Mouse (Mus musculus): ENCODE data around the gene Cbx2.

Gene Cbx2

DNA sequence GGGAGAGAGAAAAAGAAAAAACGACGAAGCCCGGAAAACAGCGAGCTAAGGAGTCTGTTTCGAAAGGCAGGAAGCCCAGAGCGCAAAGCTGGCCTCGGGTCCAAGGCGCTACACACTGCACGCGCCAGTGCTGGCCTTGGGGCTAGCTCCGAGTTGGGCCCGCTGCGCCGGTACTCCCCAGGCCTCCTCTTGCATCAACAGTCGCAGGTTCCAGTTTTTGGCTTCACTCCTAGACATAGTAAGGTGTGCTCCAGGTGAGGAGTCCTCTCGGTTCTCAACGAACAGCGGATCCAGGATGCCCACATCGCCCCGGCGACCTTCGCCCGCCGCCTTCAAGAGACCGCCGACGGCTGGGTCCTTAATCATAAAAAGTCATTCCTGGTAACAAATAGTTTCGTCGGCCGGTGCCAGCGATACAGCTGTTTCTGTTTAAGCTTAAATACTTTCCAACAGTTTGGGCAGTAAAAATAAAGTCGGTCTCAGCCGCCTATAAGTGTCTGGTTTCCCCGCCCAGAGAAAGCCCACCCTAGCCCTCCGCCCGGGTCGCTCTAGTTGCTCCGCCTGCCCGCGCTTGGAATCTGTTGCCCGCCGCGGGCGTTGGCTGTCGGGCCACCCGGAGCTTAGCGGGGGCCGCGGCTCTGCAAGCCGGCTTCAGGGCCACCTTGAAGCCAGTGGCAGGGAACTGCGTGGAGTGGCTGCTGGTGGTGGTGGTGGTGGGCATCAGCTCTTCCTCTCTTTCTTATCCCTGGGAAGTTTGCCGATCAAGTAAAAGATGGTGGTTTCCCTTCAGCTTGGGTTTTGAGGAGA, 19.9 kb downstream of the Cbx2 start:
- DNase-seq (ENCODE audit: low spot score in 2 of 2), result no peak

DNA sequence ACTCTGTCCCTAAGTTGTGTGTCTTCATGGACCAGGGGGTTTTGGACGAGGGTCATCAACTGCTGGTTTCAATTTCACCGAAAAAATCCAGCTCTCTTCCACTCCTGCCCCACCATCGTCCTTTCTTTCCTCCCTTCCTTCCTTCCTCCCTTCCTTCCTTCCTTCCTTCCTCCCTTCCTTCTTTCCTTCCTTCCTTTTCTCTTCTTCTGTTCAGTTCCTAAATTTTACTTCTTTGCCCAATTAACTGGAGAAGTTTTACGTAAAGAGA, 20.4 kb downstream of the Cbx2 start:
- DNase-seq (ENCODE audit: low spot score in 2 of 2), result no peak

DNA sequence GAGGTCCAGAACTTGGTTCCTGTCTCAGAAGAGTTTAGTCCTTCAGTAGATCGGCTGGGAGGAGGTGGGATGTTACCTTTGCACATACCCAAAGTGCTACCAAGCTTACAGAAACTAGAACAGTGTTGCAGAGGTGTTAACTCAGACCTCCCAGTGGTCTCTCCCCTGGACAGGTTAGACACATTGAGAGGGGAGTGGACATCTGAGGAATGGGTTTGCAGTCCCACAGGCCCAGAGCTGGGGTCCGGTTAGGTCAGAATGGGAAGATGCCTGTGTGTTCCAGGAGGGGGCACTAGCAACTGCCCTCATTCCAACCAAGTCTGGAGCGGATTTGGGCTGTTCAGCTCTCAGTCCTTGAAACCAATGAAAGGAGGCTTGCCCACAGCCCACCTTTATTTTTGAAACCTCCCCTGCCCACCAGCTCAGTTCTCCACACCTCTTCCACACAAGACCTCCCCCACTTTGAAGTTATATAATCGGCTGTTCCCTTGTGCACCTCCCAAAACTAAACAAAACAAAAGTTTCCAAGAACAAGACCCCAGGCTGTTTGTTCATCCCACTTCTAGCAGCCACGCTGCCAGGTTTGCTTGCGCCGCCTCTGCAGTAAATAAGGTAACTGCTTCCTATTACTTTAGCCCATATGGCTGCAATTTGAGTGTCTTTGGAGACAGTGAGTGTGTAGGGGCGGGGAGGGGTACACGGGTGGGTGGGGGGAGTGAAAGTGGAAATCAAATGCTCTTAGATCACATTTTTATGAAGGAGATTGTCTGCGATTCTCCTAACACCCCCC, 21.2 kb downstream of the Cbx2 start:
- DNase-seq (ENCODE audit: low spot score in 2 of 2), result no peak

DNA sequence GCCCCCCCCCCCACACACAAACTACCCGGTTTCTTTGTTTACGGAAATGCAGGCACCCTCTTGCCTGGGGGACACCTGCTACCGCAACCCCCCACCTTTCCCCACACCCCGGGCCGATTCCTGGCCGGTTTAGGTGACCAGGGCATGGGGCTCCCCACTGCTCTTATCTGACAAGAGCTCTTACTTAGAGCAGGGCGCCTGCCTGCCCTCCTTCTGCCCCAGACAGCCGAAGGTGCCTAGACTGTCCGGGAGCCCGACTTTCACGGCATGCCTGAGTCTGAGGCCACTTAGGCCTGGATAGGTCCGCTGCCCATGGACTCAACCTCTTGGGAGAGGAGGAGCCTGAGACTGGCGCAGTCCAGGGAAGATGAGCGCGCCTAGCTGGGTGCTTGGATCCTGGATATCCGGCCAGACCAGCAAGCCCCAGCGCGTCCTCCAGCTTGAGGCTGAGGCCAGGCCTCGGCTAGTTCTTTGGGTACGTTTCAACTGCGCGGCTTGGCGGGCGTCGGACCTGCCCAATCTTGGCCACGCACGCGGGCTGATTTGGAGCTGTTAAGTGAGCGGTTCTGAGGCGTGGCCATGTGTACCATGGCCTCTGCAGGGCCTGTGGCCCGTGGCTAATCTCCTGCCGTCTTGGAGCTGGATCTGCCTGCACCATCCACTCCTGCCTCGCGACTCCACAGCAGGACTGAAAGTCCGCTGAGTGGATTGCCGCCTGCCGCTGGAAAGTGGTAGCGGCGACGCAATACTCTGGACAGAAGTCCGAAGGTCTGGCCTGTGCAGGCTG, 22.0 kb downstream of the Cbx2 start:
- no peak for DNase-seq (ENCODE audit: low spot score in 2 of 2)

DNA sequence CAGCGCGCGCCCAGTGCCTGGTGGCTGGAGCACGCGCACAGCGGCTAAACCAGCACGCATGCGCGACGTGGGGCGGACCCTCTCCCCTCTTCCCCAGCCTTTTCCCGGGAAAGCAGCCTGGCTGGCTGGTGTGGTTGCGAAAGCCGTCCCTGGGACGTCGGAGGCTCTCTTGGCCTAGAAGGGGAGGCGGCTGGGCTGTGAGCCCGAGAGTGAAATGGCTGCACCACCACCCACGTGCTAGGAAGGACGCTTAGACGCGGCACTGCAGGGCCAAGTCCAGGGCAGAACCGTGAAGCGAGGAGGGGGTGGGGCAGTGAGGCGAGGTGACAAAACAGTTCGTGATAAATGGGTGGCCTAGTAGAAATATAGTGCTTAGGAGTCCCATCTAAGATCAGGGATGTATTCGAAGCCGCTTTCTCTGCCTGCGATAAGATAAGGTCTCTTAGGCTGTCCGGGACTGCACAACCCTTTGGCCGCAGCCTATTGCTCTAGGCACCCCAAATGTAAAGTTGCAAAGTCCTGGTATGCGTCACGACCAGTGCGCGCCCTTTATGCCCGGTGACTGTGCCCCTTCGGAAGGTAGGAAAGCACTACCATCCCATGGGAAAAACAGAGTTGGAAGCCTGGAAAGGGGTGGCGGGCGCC, 24.0 kb downstream of the Cbx2 start:
- DNase-seq (ENCODE audit: low spot score in 2 of 2), result peak in 1 of 2 experiments; percentile 44

DNA sequence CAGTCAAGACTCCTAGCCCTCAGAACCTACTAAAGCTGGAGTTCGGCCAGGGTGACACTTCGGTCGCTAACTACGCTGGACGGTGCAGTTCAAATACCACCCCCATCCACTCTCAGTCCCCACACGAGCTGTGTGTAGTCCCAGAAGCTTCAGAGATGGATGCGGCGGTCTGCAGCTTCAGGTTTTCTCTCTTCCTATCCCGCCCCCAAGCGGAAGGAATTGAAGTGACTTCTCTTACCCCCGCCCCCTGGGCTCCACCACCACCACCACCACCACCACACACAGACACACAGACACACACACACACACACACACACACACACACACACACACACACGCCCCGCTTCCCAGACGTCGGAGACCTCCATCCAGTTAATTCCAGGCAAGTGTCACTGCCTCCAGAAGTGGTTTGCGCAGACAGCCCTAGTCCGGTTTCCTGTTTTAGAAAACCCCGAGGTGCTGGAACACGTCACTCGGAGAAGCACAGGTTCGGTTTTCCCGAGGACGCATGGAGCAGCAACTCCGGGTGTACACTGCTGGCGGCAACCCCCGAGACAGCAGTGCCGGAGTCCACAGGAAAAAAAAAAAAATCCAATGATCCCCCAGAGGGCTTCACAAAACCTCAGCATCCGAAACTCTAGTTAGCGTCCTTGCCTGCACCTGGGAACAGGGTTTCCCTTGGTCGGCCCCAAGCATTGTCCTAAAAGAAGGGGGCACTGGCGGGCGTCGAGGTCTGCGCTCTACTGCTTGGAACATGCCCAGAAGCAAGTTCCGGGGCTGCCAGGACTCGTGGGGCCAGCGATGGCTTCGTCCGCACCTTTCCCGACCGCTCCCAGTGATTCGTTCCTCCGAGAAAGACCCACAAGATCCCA, 24.7 kb downstream of the Cbx2 start:
- DNase-seq (ENCODE audit: low spot score in 2 of 2), result no peak

DNA sequence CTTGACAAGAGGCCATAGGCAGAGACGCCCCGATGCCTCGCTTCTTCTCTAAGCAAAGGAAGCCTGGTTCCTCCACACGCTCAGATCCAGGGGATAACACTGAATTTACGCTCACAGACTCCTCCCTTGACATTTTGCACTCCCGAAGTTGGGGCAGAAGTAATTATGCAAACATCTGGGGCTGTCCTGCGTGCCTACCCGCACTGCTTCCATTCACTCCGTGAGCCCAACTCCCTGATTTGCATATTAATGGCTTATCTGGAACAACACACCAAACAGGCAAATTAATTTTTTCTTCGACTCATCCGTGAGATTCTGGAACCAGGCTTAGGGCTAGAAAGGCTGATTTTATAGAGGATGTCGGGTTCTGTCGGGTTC, 25.4 kb downstream of the Cbx2 start:
- no peak for DNase-seq (ENCODE audit: low spot score in 2 of 2)

DNA sequence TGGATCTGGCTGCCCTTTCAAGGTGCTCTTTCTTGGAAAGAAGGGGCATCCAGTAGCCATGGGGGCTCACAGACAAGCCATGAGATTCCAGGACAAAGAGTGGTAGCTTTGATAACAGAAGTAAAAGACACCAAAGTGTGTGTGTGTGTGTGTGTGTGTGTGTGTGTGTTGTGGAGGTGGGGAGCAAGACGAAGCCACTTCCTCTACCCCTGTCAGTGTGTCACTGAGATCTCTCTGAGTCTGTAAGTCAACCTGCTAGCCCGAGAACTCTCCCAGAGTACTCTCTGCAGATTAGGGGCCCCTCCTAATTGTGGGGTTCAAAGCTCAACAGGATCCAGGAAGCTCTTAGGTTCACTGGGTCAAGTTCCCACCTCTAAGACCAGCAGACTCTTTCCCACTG, 27.6 kb downstream of the Cbx2 start:
- DNase-seq (ENCODE audit: low spot score in 2 of 2), result no peak

DNA sequence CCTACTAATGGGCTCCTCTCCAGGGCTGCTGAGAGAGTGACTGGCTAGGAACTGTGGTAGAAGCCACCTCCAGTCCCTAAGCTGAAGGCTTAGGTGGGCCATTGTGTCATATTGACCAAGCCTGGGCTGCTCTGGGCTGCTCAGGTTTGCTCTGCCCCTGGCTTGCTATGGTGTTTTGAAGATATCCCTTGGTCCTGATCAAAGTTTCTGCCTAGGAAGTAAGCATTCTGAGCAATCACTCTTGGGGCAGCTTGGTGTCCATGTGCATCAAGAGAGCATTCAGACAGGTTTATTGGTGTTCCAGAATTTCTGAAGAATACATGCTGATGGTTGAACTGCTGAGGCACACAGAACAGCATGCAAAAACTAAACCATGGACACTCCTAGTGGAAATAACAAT, 28.7 kb downstream of the Cbx2 start:
- DNase-seq (ENCODE audit: low spot score in 2 of 2), result no peak

DNA sequence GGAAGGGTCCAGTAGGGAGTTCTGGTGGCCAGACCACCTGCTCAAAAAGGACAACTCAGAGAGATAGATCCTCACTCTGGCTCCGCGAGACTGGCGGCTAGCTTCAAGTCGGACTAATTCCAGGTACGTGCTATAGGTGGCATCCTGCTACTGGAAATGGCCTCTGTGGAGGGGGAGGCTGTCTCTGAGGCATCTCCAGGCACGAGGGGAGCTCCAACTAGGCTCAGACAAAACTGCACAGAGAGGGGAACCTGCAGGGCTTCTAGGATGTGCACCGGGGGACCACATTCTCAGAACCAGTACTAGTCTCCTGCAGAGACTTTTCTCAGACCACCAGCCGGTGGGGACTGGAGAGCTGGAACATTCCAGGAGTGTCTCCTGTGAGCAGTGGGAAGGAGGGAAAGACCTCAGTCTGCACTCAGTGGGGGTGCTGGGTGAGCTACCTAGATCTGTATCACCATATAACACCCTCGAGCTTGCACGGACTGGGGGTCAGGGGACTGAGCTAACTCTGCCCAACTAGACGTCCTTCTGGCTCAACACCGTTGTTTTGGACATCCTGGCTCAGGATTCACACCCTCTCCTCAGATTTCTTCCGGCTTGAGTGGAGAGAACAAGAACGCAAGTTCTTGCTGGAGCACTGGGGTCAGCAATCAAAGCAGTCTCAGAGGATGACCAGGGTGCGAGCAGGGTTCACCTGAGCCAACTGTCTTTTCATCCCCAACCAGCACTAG, 29.3 kb downstream of the Cbx2 start:
- DNase-seq (ENCODE audit: low spot score in 2 of 2), result peak in 1 of 2 experiments; percentile 40

DNA sequence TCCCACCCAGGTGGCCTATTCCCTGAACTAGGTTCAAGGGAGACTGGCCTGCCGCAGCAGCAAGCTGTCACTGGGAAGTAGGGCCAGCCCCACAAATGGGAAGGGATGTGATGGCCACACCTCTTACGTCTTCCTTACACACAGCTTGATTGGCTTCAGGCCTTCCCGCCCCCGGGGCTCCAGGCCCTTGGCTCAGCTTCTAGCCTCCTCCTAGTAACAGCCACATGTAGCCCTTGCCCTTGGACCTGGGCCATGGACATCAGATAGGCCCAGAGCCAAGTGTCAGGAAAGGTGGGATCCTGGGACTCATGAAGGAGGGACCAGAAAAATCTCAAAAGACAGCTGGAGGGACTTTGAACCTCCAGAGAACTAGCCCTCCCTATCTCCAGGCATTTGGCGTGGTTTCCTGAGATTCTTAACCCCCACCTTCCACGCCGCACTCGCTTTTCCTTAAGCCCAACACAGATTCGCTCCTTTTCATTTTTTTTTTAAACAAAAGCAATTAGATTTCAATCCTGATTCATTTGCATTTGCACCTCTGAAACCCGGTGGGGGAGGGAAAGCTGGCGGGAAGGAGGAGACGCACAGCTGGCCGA, 30.0 kb downstream of the Cbx2 start:
- DNase-seq (ENCODE audit: low spot score in 2 of 2), result peak in 1 of 2 experiments; percentile 44

DNA sequence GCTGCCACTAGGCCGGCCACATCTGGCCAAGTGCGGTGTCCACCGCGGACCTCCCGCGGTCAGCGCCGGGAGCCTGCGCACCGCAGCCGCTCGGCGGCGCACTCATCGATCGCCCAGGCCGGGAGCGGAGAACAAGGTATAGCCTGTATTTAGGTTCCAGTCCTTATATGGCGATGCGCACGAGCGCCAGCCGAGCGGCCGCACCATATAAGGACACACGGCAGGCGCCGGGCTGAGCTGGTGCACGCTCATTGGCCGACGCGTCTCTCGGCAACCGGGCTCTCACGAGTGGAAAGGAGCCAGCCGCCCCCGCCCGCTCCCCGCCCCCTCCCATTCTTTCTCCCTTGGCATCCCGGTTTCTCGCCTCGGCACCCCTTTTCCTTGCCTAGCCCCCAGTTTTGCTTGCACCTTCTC, 30.5 kb downstream of the Cbx2 start:
- peak; percentile 63 to 82 for DNase-seq (ENCODE audit: low spot score in 2 of 2)

DNA sequence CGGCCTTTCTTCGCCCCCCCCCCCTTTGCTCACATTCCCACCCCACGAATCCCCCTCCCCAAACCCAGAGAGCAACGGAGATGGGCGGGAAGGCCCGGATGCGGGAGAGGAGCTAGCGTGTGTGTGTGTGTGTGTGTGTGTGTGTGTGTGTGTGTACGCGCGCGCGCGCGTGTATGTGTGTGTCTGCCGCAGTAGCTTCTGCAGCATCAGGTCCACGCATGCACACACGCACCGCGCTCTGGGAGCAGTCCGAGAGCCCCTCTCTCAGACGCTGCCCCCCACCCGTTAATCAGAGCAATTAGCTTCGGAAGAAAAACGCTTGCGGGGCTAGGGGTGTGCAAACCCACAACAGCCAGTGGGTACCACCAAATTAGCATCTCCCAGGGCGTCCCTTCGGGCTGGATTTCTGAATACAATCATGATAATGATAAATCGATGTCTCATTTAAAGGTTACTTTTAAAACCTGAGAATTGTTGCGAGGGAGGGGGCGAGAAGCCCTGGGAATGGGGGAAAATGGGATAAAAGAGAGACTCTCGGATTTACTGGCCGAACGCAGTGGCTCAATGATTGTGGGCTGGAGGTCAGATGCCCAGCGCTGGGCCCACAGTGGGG, 31.1 kb downstream of the Cbx2 start:
- DNase-seq (ENCODE audit: low spot score in 2 of 2), result peak in 1 of 2 experiments; percentile 65

DNA sequence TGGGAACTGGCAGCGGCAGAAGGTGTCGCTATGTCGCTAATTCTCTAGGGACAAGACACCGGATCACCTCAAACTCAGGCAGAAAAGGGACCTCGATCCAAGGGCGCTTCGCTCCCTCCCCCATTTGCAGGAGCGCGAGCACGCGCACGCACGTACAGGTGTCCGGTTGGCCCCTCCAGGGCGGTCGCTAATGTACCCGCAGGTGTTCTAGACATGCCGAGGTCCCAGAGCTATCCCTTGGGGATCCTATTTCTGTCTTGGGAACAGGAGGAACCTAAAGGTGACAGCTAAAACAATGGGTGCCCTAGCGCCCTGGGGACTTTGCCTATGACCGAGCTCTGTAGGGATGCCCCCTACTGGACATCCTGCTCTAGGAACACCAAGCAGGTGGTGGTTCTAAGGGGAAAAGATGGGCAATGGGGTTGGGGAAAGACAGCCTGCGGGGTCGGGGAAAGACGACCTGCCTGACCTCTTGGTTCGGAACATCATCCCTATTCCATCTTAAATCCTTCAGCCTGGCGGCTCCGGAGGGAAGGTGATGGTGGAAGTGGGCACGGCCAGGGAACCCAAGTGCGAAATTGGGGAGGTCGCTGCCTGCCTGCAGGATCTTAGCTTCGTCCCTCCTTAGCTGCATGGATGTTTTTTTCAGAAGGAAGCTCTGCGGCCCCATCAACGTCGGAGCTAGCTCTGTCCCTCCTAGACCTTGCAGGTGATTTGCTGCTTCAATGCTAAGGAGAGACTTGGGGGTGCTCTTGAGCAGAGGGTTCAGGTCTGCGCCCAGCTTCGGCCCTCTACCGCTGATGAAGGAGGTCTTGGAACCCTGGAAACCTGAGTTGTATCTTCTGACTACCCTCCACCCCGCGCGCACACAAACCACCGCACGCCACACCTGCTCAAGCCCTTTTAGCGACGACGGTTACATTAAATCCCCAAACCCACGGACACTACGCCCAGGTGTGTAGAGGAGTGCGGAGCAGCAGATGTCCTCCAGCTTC, 31.9 kb downstream of the Cbx2 start:
- DNase-seq (ENCODE audit: low spot score in 2 of 2), result peak in 1 of 2 experiments; percentile 49

DNA sequence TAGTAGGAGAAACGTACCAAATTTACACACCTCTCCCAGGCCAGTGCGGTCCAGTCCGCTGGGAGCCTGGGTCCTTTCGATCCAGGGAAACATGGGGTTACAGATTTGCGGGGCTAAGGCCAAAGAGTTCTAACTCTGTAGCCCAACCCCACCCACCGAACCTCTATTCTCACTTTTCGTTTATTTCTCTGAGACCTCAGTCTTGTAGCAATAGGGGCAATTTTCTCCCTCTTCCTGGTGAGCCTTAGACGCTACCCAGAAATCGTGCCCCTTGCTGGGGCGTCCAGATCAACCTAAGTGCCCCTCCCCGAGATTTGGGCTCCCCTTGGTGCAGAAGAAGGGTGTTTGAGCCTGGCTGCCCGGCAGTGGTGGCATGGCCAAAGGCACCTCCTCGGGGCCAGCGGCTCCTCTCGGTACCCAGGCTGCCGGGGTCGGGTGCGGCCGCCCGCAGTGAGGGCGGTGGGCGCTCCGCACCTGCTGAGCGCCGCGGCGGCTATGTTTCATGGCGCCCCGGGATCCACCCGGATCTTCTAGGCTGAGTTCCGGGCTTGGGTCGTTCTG, 32.9 kb downstream of the Cbx2 start:
- no peak for DNase-seq (ENCODE audit: low spot score in 2 of 2)

DNA sequence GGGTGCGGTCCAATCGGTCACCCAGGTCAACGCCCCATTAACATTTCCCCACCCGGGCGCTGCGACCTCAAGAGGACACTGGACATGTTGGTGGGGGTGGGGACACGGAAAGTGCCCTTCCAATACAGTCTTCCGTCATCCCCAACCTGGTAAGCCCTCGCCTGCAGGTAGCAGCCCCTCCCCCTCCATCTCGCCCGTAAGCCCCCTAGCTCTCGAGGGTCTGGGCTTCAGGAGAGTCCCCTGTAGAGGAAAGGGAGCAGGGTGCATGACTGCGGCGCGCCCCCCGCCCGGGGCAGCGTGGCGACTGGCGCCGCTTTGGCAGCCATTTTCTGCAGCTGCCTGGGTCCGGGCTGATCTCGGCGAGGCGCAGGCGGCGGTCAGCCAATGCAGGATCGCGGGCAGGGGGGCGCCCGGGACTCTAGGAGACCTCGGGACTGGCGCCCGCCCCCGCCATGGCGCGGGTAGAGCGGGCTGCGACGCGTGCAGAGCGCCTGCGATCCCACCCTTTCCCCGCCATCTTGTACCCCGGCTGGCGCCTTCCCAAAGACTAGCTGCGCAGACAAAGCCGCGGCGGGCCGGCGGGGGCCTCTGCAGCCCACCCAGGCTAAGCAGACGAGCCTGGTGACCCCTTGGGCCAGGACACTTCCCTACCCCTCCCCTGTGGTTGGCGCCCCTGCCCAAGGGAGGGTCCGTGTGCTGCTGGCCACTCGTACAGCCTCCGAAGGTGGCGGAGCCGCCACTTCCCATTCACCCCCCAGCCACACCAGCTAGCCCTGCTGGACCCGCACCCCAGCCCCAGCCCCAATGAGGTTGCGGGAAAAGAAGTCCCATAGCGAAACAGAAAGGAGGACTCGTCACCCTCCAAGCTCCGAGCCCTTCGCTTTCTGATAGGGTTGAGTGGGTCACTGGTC, 33.8 kb downstream of the Cbx2 start:
- DNase-seq (ENCODE audit: low spot score in 2 of 2), result peak in 1 of 2 experiments; percentile 74

DNA sequence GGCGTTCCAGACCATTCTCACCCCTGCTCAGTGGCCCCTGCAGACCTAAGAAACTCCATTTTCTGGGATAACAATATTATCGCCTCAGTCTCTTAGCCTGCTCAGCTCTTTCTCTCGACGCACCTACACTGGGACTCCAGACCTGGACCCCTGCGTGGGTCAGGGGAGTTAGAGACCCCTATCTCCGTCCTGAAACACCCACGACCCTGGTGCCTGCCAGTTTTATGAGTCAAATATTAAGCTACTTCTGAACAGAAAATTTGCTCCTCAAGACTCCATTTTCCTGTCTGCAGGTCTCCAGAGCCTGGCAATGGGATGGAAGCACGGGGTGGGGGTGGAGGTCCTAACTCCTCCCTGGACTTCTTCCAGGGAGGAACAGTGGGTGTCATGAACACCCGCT, 34.5 kb downstream of the Cbx2 start:
- no peak for DNase-seq (ENCODE audit: low spot score in 2 of 2)
